Mouse (Mus musculus) embryonic facial prominence, embryonic 13.5 days (tissue): Measurements from ENCODE around the gene Tmem184a. TPM values are rescaled to one million over a fixed set of nuclear protein-coding genes. Genes with fewer than 3 reads are reported as not detected.
A peak's percentile ranks its signal among the peaks of the same experiment; 100 is the strongest.

Source experiments
- ATAC-seq: fragments of 200-750 bp; cut with Nextera tagmentation; 2 replicates; pipeline ENCODE4 v1.8.0; 2017; ENCODE audit warnings: low read depth; ENCODE audit not compliant: insufficient number of reproducible peaks, insufficient read depth, low FRiP score, low TSS enrichment
- H3K27ac ChIP-seq: fragments of 300-500 bp; sonication (generic); 2 replicates; pipeline ENCODE4 v1.5.1; 2015; ENCODE audit warnings: moderate library complexity, mild to moderate bottlenecking, inconsistent platforms
- H3K27me3 ChIP-seq: fragments of 300-500 bp; sonication (generic); 2 replicates; pipeline ENCODE4 v1.6.1; 2015; ENCODE audit warnings: mild to moderate bottlenecking, inconsistent platforms
- H3K36me3 ChIP-seq: fragments of 300-500 bp; sonication (generic); 2 replicates; pipeline ENCODE4 v1.6.1; 2015; ENCODE audit warnings: mild to moderate bottlenecking, inconsistent platforms
- H3K4me1 ChIP-seq: fragments of 300-500 bp; sonication (generic); 2 replicates; pipeline ENCODE4 v1.6.1; 2015; ENCODE audit warnings: inconsistent platforms
- H3K4me2 ChIP-seq: fragments of 300-500 bp; sonication (generic); 2 replicates; pipeline ENCODE4 v1.6.1; 2015; ENCODE audit warnings: moderate library complexity, mild to moderate bottlenecking, inconsistent platforms
- H3K4me3 ChIP-seq: fragments of 300-500 bp; sonication (generic); 2 replicates; pipeline ENCODE4 v1.5.1; 2015; ENCODE audit warnings: mild to moderate bottlenecking, inconsistent platforms
- H3K9ac ChIP-seq: fragments of 300-500 bp; sonication (generic); 2 replicates; pipeline ENCODE4 v1.6.1; 2015; ENCODE audit warnings: mild to moderate bottlenecking, inconsistent platforms
- H3K9me3 ChIP-seq: fragments of 300-500 bp; sonication (generic); 2 replicates; pipeline ENCODE4 v1.6.1; 2016; ENCODE audit warnings: inconsistent platforms
- WGBS: fragments of 180-500 bp; shearing (Covaris S2); methylation state at CpG from one replicate; pipeline ENCODE4 v1.1.7; 2015; ENCODE audit warnings: mixed read lengths; 5-methylcytosine and 5-hydroxymethylcytosine counted together
- polyA plus RNA-seq: library from polyadenylated mRNA; unstranded; fragments of >200 nt; fragmentation: Nextera tagmentation; extraction: Ambion mirVana; gene quantifications from 2 replicates; pipeline ENCODE4 v1.2.1, GENCODE M21; 2015

The Tmem184a gene
- polyA plus RNA-seq, 1 experiment from 2014 or later = 2.3 TPM

- no peak for ATAC-seq
- Histone ChIP-seq H3K9me3 (no peaks in the 10 kb centered on the region), H3K4me1 (no peaks in the 10 kb centered on the region), H3K27me3 (peaks cover 40% of the 10 kb centered on the region), H3K36me3 (no peaks in the 10 kb centered on the region), H3K9ac (no peak overlapping the region), H3K27ac (no peak overlapping the region), H3K4me3 (no peak overlapping the region), H3K4me2 (no peak overlapping the region)
- WGBS = 65% methylated on average over 20 of the region's 20 CpGs
Observed at GRCm38 (mm10) chr5:139812398-139813125, 7.2 kb downstream of the Tmem184a start.

GRCm38 (mm10) chr5:139811677-139812397, 7.9 kb downstream of the Tmem184a start:
- Histone ChIP-seq H3K27me3 (peaks cover 40% of the 10 kb centered on the region), H3K4me2 (no peak overlapping the region), H3K4me1 (no peaks in the 10 kb centered on the region), H3K36me3 (no peaks in the 10 kb centered on the region), H3K9ac (no peak overlapping the region), H3K4me3 (no peak overlapping the region), H3K27ac (no peak overlapping the region), H3K9me3 (no peaks in the 10 kb centered on the region)
- WGBS = 77% methylated on average over 15 of the region's 15 CpGs
- no peak for ATAC-seq

GRCm38 (mm10) chr5:139809397-139809796, 10.3 kb downstream of the Tmem184a start:
- peaks cover 28% of the 10 kb centered on the region for H3K27me3 ChIP-seq
- no peak overlapping the region for H3K9ac ChIP-seq
- no peaks in the 10 kb centered on the region for H3K9me3 ChIP-seq
- no peak overlapping the region for H3K4me2 ChIP-seq
- ATAC-seq = no peak
- WGBS = 63% methylated on average over 4 of the region's 4 CpGs
- H3K36me3 ChIP-seq = no peaks in the 10 kb centered on the region
- no peak overlapping the region for H3K4me3 ChIP-seq
- H3K27ac ChIP-seq = no peak overlapping the region
- H3K4me1 ChIP-seq = no peaks in the 10 kb centered on the region; the same call in 1 of the 2 replicates

- H3K27ac ChIP-seq = no peak overlapping the region
- no peak overlapping the region for H3K4me2 ChIP-seq
- 91% methylated on average over 8 of the region's 8 CpGs for WGBS
- H3K36me3 ChIP-seq = peaks cover 9% of the 10 kb centered on the region
- ATAC-seq = no peak
- no peak overlapping the region for H3K4me3 ChIP-seq
- H3K4me1 ChIP-seq = peaks cover 13% of the 10 kb centered on the region
- no peak overlapping the region for H3K9ac ChIP-seq
- H3K9me3 ChIP-seq = no peaks in the 10 kb centered on the region
- no peaks in the 10 kb centered on the region; the same call in 1 of the 2 replicates for H3K27me3 ChIP-seq
Observed at GRCm38 (mm10) chr5:139805924-139806323, 13.8 kb downstream of the Tmem184a start.

GRCm38 (mm10) chr5:139804573-139805111, 15.1 kb downstream of the Tmem184a start:
- Histone ChIP-seq H3K9me3 (no peaks in the 10 kb centered on the region), H3K4me2 (no peak overlapping the region), H3K4me1 (peaks cover 13% of the 10 kb centered on the region), H3K4me3 (no peak overlapping the region), H3K9ac (0 out of 2 replicates have a peak overlapping the region, but pooled peaks have one; percentile 16), H3K27me3 (no peaks in the 10 kb centered on the region; the same call in 1 of the 2 replicates), H3K27ac (no peak overlapping the region), H3K36me3 (peaks cover 22% of the 10 kb centered on the region)
- WGBS = 87% methylated on average over 11 of the region's 11 CpGs
- no peak for ATAC-seq

DNA sequence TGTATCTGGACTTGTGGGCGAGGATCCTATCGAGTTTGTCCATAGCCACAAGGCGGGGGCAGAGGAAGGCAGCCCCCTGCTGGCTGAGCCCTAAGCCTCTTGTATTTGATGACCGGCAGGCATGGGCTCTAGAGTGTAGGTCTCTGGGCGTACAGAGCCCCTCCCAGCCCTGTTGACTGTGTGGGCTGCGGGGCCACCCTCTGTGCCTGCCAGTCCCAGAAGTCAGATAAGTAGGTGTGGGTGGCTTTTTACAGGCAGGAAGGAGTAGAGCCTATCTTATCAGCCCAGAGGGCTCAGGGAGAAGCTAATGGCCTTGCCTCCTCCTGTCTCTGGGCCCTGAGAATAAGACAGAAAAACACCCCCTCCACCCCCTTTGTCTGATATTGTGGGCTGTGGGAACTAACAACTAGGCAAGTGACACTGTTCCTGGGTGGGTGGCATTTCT, 15.6 kb downstream of the Tmem184a start:
- Histone ChIP-seq H3K36me3 (peaks cover 24% of the 10 kb centered on the region), H3K9ac (0 out of 2 replicates have a peak overlapping the region, but pooled peaks have one; percentile 16), H3K27me3 (no peaks in the 10 kb centered on the region; the same call in 1 of the 2 replicates), H3K27ac (no peak overlapping the region), H3K4me1 (peaks cover 13% of the 10 kb centered on the region), H3K9me3 (no peaks in the 10 kb centered on the region), H3K4me2 (0 out of 2 replicates have a peak overlapping the region, but pooled peaks have one; percentile 35), H3K4me3 (no peak overlapping the region)
- WGBS = 7% methylated on average over 6 of the region's 6 CpGs
- no peak for ATAC-seq

GRCm38 (mm10) chr5:139803601-139804102, 16.1 kb downstream of the Tmem184a start:
- WGBS = 8% methylated on average over 12 of the region's 12 CpGs
- no peak overlapping the region for H3K9ac ChIP-seq
- H3K27ac ChIP-seq = no peak overlapping the region
- no peak overlapping the region for H3K4me3 ChIP-seq
- no peaks in the 10 kb centered on the region for H3K9me3 ChIP-seq
- H3K27me3 ChIP-seq = no peaks in the 10 kb centered on the region; the same call in 1 of the 2 replicates
- H3K4me1 ChIP-seq = peaks cover 13% of the 10 kb centered on the region
- peaks cover 24% of the 10 kb centered on the region for H3K36me3 ChIP-seq
- 0 out of 2 replicates have a peak, but pooled peaks have one; percentile 22 for ATAC-seq
- peak overlapping the region; percentile 35 for H3K4me2 ChIP-seq

GRCm38 (mm10) chr5:139803165-139803564, 16.6 kb downstream of the Tmem184a start:
- H3K4me1 ChIP-seq = peaks cover 17% of the 10 kb centered on the region
- no peak overlapping the region for H3K4me2 ChIP-seq
- no peaks in the 10 kb centered on the region; the same call in 1 of the 2 replicates for H3K27me3 ChIP-seq
- H3K9ac ChIP-seq = no peak overlapping the region
- no peak overlapping the region for H3K4me3 ChIP-seq
- no peak overlapping the region for H3K27ac ChIP-seq
- H3K9me3 ChIP-seq = no peaks in the 10 kb centered on the region
- H3K36me3 ChIP-seq = peaks cover 24% of the 10 kb centered on the region
- ATAC-seq = no peak
- 79% methylated on average over 8 of the region's 8 CpGs for WGBS

GRCm38 (mm10) chr5:139801880-139802279, 17.8 kb downstream of the Tmem184a start:
- 86% methylated on average over 10 of the region's 10 CpGs for WGBS

GRCm38 (mm10) chr5:139801231-139801630, 18.5 kb downstream of the Tmem184a start:
- WGBS = 91% methylated on average over 8 of the region's 8 CpGs
- Histone ChIP-seq H3K4me3 (no peak overlapping the region), H3K36me3 (peaks cover 24% of the 10 kb centered on the region), H3K9ac (no peak overlapping the region), H3K4me1 (peaks cover 37% of the 10 kb centered on the region), H3K9me3 (no peaks in the 10 kb centered on the region), H3K4me2 (no peak overlapping the region), H3K27me3 (no peaks in the 10 kb centered on the region), H3K27ac (no peak overlapping the region)
- no peak for ATAC-seq

More at GRCm38 (mm10) chr5:139801880-139802279, 17.8 kb downstream of the Tmem184a start:
- peak overlapping the region; percentile 32; the same call in 1 of the 2 replicates for H3K9ac ChIP-seq
- peaks cover 24% of the 10 kb centered on the region for H3K36me3 ChIP-seq
- ATAC-seq = no peak
- H3K4me1 ChIP-seq = peaks cover 30% of the 10 kb centered on the region
- no peaks in the 10 kb centered on the region for H3K9me3 ChIP-seq
- H3K4me2 ChIP-seq = no peak overlapping the region
- no peak overlapping the region for H3K27ac ChIP-seq
- H3K4me3 ChIP-seq = no peak overlapping the region
- H3K27me3 ChIP-seq = no peaks in the 10 kb centered on the region

DNA sequence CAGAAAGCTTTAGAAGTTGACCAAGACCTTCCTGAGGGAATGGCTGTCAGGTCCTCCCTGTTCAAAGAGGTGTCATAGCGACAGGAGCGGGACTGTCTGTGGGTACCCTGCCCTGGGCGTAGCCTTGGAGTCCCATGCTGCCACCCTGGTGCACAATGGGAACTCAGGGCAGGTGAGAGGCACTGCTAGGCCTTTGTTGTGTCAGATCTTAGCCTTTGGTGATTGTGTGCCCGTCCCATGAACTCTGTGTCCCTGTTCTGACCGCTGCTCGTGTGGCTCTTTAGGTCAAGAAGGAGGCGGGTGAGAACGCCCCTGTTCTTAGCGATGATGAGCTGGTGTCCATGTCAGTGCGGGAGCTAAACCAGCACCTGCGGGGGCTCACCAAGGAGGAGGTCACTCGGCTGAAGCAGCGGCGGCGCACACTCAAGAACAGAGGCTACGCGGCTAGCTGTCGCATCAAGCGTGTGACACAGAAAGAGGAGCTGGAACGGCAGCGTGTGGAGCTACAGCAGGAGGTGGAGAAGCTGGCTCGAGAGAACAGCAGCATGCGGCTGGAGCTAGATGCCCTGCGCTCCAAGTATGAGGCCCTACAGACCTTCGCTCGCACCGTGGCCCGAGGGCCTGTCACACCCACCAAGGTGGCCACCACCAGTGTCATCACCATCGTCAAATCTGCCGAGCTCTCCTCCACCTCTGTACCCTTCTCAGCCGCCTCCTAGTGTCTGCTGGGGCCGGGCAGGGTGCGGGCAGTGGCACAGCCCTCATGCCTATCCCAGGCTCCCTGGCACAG, 19.7 kb downstream of the Tmem184a start:
- H3K4me1 ChIP-seq = peaks cover 42% of the 10 kb centered on the region
- no peaks in the 10 kb centered on the region for H3K27me3 ChIP-seq
- ATAC-seq = no peak
- no peak overlapping the region for H3K27ac ChIP-seq
- peaks cover 24% of the 10 kb centered on the region for H3K36me3 ChIP-seq
- WGBS = 92% methylated on average over 33 of the region's 33 CpGs
- H3K9ac ChIP-seq = no peak overlapping the region
- no peaks in the 10 kb centered on the region for H3K9me3 ChIP-seq
- H3K4me3 ChIP-seq = no peak overlapping the region
- H3K4me2 ChIP-seq = no peak overlapping the region
